Mouse (Mus musculus): ENCODE results near the gene Abcb4. TPM values are rescaled to one million over a fixed set of nuclear protein-coding genes. Genes with fewer than 3 reads are reported as not detected.

Abcb4 gene
- 25.5 and 27.1 TPM in 2 replicates for polyA plus RNA-seq (2012; rRNA removed)

GRCm38 (mm10) chr5:8893300-8894103 lies at the start of gene Abcb4:
Gene Abcb4 (plus strand): TSS chr5:8893717.

GRCm38 (mm10) chr5:8996686-8997512 lies 103.4 kb downstream of the Abcb4 start, which contains the start of gene Crot:
Gene Crot (minus strand): TSS chr5:8997324.

Other genes with a start within 250 kb of the Abcb4 start
- 0.78 TPM in 2 replicates for gene Abcb1a, start 233.6 kb upstream of the Abcb4 start, polyA plus RNA-seq (2012; rRNA removed)
- 0.29 and 0.36 TPM in 2 replicates for gene Abcb1b, start 95.6 kb upstream of the Abcb4 start, polyA plus RNA-seq (2012; rRNA removed)
- gene Crot, start 103.6 kb downstream of the Abcb4 start, polyA plus RNA-seq (2012; rRNA removed): 20.0 and 24.2 TPM in 2 replicates
- 3.8 and 5.0 TPM in 2 replicates for gene Tmem243, start 207.0 kb downstream of the Abcb4 start, polyA plus RNA-seq (2012; rRNA removed)

All from liver, embryonic 14 days (tissue).